17 mouse cellular contexts compared by ENCODE assay signal in genomic region chr19:28916492-28916891, GRCm38 (mm10). TPM values are rescaled to one million over a fixed set of nuclear protein-coding genes. Genes with fewer than 3 reads are reported as not detected.
DNase-seq lines count a peak whose midpoint lies in the region; ATAC-seq and TF ChIP-seq lines count a peak whose summit lies in the region.
"Had no signal": no experiment of that assay in that cellular context is flagged by ENCODE, and none has a peak within 500 bp of the region (broad histone marks: within the 10 kb centered on the region; RNA-seq: fewer than 3 reads in every experiment).

No protein-coding gene starts in this region.

- no peak for TF ChIP-seq CTCF in kidney, adult 2 months (conservative IDR thresholded peaks at IDR 0.05; ENCODE audit: insufficient read depth, insufficient read length, low read depth, low read length)
- no peak for TF ChIP-seq CTCF in lung, embryonic 14.5 days (IDR thresholded peaks at IDR 0.05; ENCODE audit: low read depth)
- no peak for TF ChIP-seq CTCF in intestine, postnatal 0 days (IDR thresholded peaks at IDR 0.05; ENCODE audit: low read depth)
- TF ChIP-seq CTCF in stomach, postnatal 0 days (IDR thresholded peaks at IDR 0.05; ENCODE audit: low read depth) = no peak

- WGBS in kidney, adult 2 months = 26% methylated on average over 4 of the region's 4 CpGs
- 52% methylated on average over 4 of the region's 4 CpGs for WGBS in kidney, embryonic 14.5 days
- 28% methylated on average over 4 of the region's 4 CpGs for WGBS in lung, embryonic 14.5 days
- 17% methylated on average over 4 of the region's 4 CpGs for WGBS in intestine, postnatal 0 days
- WGBS in stomach, postnatal 0 days = 26% methylated on average over 4 of the region's 4 CpGs

- no peak overlapping the region for H3K9ac ChIP-seq in kidney, embryonic 14.5 days (ENCODE audit: low read depth, low read length)
- no peak overlapping the region for H3K9ac ChIP-seq in lung, embryonic 14.5 days
- no peak overlapping the region for H3K9ac ChIP-seq in intestine, postnatal 0 days (ENCODE audit: low read depth, low read length)
- H3K9ac ChIP-seq in stomach, postnatal 0 days (ENCODE audit: low read length) = no peak overlapping the region
- H3K9ac ChIP-seq: embryonic facial prominence, embryonic 13.5 days; forebrain, embryonic 15.5 days; liver, embryonic 15.5 days had no signal

- H3K36me3 ChIP-seq in kidney, adult 2 months (ENCODE audit: control insufficient read depth, insufficient read depth, low read length) = no peaks in the 10 kb centered on the region
- no peaks in the 10 kb centered on the region for H3K36me3 ChIP-seq in kidney, embryonic 14.5 days (ENCODE audit: control insufficient read depth, insufficient read depth, low read length)
- H3K36me3 ChIP-seq in lung, embryonic 14.5 days (ENCODE audit: insufficient read depth) = no peaks in the 10 kb centered on the region
- H3K36me3 ChIP-seq in intestine, postnatal 0 days (ENCODE audit: control insufficient read depth, insufficient read depth) = no peaks in the 10 kb centered on the region
- no peaks in the 10 kb centered on the region for H3K36me3 ChIP-seq in stomach, postnatal 0 days (ENCODE audit: control insufficient read depth, insufficient read depth, low read length)
- H3K36me3 ChIP-seq: embryonic facial prominence, embryonic 13.5 days; forebrain, embryonic 15.5 days; heart, embryonic 10.5 days; liver, embryonic 15.5 days had no signal

- peaks cover 14% of the 10 kb centered on the region for H3K4me1 ChIP-seq in kidney, adult 2 months (ENCODE audit: control insufficient read depth, insufficient read depth, low read length)
- H3K4me1 ChIP-seq in kidney, embryonic 14.5 days (ENCODE audit: control insufficient read depth, insufficient read depth, low read length) = 0 out of 2 replicates have a peak, but pooled peaks cover 5% of the 10 kb centered on the region
- H3K4me1 ChIP-seq in lung, embryonic 14.5 days (ENCODE audit: insufficient read depth) = peaks cover 5% of the 10 kb centered on the region; the same call in 1 of the 2 replicates
- H3K4me1 ChIP-seq in intestine, postnatal 0 days (replicated peaks; ENCODE audit: control insufficient read depth, insufficient read depth, low read length) = peaks cover 4% of the 10 kb centered on the region; the same call in 1 of the 2 replicates
- H3K4me1 ChIP-seq in stomach, postnatal 0 days (replicated peaks; ENCODE audit: control insufficient read depth, insufficient read depth) = no peaks in the 10 kb centered on the region
- H3K4me1 ChIP-seq: embryonic facial prominence, embryonic 13.5 days; forebrain, embryonic 15.5 days; heart, embryonic 10.5 days; liver, embryonic 15.5 days had no signal

- H3K4me2 ChIP-seq in kidney, embryonic 14.5 days (replicated peaks; ENCODE audit: low read depth, low read length) = no peak overlapping the region
- no peak overlapping the region for H3K4me2 ChIP-seq in lung, embryonic 14.5 days
- H3K4me2 ChIP-seq in intestine, postnatal 0 days (replicated peaks; ENCODE audit: low read depth) = no peak overlapping the region
- H3K4me2 ChIP-seq in stomach, postnatal 0 days (replicated peaks; ENCODE audit: low read depth) = no peak overlapping the region
- H3K4me2 ChIP-seq: embryonic facial prominence, embryonic 13.5 days; forebrain, embryonic 15.5 days; liver, embryonic 15.5 days; midbrain, embryonic 11.5 days had no signal

- H3K4me3 ChIP-seq in kidney, adult 2 months (ENCODE audit: insufficient read depth, low read depth, low read length) = no peak overlapping the region
- no peak overlapping the region for H3K4me3 ChIP-seq in kidney, embryonic 14.5 days (ENCODE audit: low read length)
- no peak overlapping the region for H3K4me3 ChIP-seq in lung, embryonic 14.5 days (ENCODE audit: low read depth, low read length)
- H3K4me3 ChIP-seq in intestine, postnatal 0 days (ENCODE audit: low read depth, low read length) = no peak overlapping the region
- H3K4me3 ChIP-seq in stomach, postnatal 0 days (ENCODE audit: low read depth, low read length) = no peak overlapping the region
- H3K4me3 ChIP-seq: embryonic facial prominence, embryonic 13.5 days; forebrain, embryonic 15.5 days; heart, embryonic 10.5 days; liver, embryonic 15.5 days had no signal

- H3K27me3 ChIP-seq in kidney, adult 2 months (replicated peaks; ENCODE audit: control insufficient read depth, insufficient read depth, low read length) = no peaks in the 10 kb centered on the region
- no peaks in the 10 kb centered on the region for H3K27me3 ChIP-seq in kidney, embryonic 14.5 days (ENCODE audit: control insufficient read depth, insufficient read depth, low read length)
- no peaks in the 10 kb centered on the region for H3K27me3 ChIP-seq in lung, embryonic 14.5 days (ENCODE audit: insufficient read depth, low read length)
- H3K27me3 ChIP-seq in intestine, postnatal 0 days (replicated peaks; ENCODE audit: control insufficient read depth, insufficient read depth, low read length) = no peaks in the 10 kb centered on the region
- no peaks in the 10 kb centered on the region for H3K27me3 ChIP-seq in stomach, postnatal 0 days (ENCODE audit: control insufficient read depth, insufficient read depth, low read length)
- H3K27me3 ChIP-seq: CH12.LX; embryonic facial prominence, embryonic 13.5 days; forebrain, embryonic 15.5 days; liver, embryonic 15.5 days had no signal

- peak; percentile 76 for DNase-seq in kidney, adult 2 months
- DNase-seq in lung, embryonic 14.5 days = peak; percentile 30
- DNase-seq in lung, adult 18-20 months = no peak
- no peak for DNase-seq in stomach, postnatal 0 days (ENCODE audit: low spot score)
- DNase-seq in T-cell, adult 2 months (ENCODE audit: low spot score) = no peak
- DNase-seq: cerebellum, adult 9-10 months; heart, postnatal 10 days had no signal

- H3K27ac ChIP-seq in kidney, adult 2 months (ENCODE audit: insufficient read depth, low read depth, low read length) = peak overlapping the region; percentile 97
- H3K27ac ChIP-seq in kidney, embryonic 14.5 days (ENCODE audit: low read depth, low read length) = no peak overlapping the region
- no peak overlapping the region for H3K27ac ChIP-seq in lung, embryonic 14.5 days (ENCODE audit: low read depth)
- no peak overlapping the region for H3K27ac ChIP-seq in intestine, postnatal 0 days (ENCODE audit: low read depth, low read length)
- H3K27ac ChIP-seq in stomach, postnatal 0 days (replicated peaks) = no peak overlapping the region
- H3K27ac ChIP-seq: embryonic facial prominence, embryonic 13.5 days; forebrain, embryonic 15.5 days; heart, embryonic 10.5 days had no signal

- TF ChIP-seq EP300 in stomach, postnatal 0 days (optimal IDR thresholded peaks at IDR 0.05) = no peak

- no peak for TF ChIP-seq POLR2A in kidney, adult 2 months (IDR thresholded peaks at IDR 0.05; ENCODE audit: low read depth, low read length)

- no peak for ATAC-seq in kidney, embryonic 14.5 days (ENCODE audit: low FRiP score, low TSS enrichment)
- no peak for ATAC-seq in lung, embryonic 14.5 days (ENCODE audit: insufficient read depth)
- ATAC-seq in intestine, postnatal 0 days = peak; percentile 79
- peak; percentile 79 for ATAC-seq in stomach, postnatal 0 days (ENCODE audit: low FRiP score, low TSS enrichment)
- no peak for ATAC-seq in erythroblast, adult 5-6 weeks (replicated peaks; ENCODE audit: low FRiP score, poor library complexity, severe bottlenecking)
- ATAC-seq: forebrain, embryonic 15.5 days had no signal

- no peaks in the 10 kb centered on the region for H3K9me3 ChIP-seq in kidney, embryonic 14.5 days (ENCODE audit: control insufficient read depth, low read length)
- H3K9me3 ChIP-seq in lung, embryonic 14.5 days (ENCODE audit: low read depth, low read length) = no peaks in the 10 kb centered on the region
- H3K9me3 ChIP-seq in intestine, postnatal 0 days (ENCODE audit: control insufficient read depth) = no peaks in the 10 kb centered on the region
- H3K9me3 ChIP-seq in stomach, postnatal 0 days (ENCODE audit: control insufficient read depth, low read length) = no peaks in the 10 kb centered on the region
- H3K9me3 ChIP-seq: embryonic facial prominence, embryonic 13.5 days; forebrain, embryonic 15.5 days; heart, embryonic 10.5 days; liver, embryonic 15.5 days had no signal

RNA-seq across cellular contexts. Expression of gene Plpp6, which starts 47.3 kb away (rescaled TPM):
- 14.2 and 14.8 TPM in 2 replicates for polyA plus RNA-seq in kidney, adult 2 months (2012; rRNA removed)
- 6.5 and 12.5 TPM in 2 replicates for polyA plus RNA-seq in kidney, embryonic 14.5 days (2014; fragmentation: Nextera tagmentation; extraction: Ambion mirVana)
- polyA plus RNA-seq in lung, embryonic 14.5 days (2014; fragmentation: Nextera tagmentation; extraction: Ambion mirVana) = 9.6 and 10.3 TPM in 2 replicates
- polyA plus RNA-seq in intestine, postnatal 0 days (2015; fragmentation: Nextera tagmentation; extraction: Ambion mirVana) = 22.3 and 23.2 TPM in 2 replicates
- polyA plus RNA-seq in stomach, postnatal 0 days (2015; fragmentation: Nextera tagmentation; extraction: Ambion mirVana) = 18.2 and 19.6 TPM in 2 replicates
- 2.1 and 8.1 TPM in 2 replicates for total RNA-seq in erythroblast, adult 5-6 weeks (2015; ENCODE audit: low replicate concordance)
- 0.98 and 2.8 TPM in 2 replicates for total RNA-seq in erythroblast, adult 5-6 weeks (2017; ENCODE audit: low replicate concordance)

RNA-seq across cellular contexts. Expression of gene 4430402I18Rik, which starts 51.1 kb away (rescaled TPM):
- 8.1 and 9.0 TPM in 2 replicates for polyA plus RNA-seq in kidney, adult 2 months (2012; rRNA removed)
- polyA plus RNA-seq in kidney, embryonic 14.5 days (2014; fragmentation: Nextera tagmentation; extraction: Ambion mirVana) = 2.8 and 3.0 TPM in 2 replicates
- polyA plus RNA-seq in lung, embryonic 14.5 days (2014; fragmentation: Nextera tagmentation; extraction: Ambion mirVana) = 1.7 and 2.1 TPM in 2 replicates
- 3.8 and 4.8 TPM in 2 replicates for polyA plus RNA-seq in intestine, postnatal 0 days (2015; fragmentation: Nextera tagmentation; extraction: Ambion mirVana)
- polyA plus RNA-seq in stomach, postnatal 0 days (2015; fragmentation: Nextera tagmentation; extraction: Ambion mirVana) = 0.84 and 1.3 TPM in 2 replicates
- not detected in 2 replicates for total RNA-seq in erythroblast, adult 5-6 weeks (2015; ENCODE audit: low replicate concordance)
- total RNA-seq in erythroblast, adult 5-6 weeks (2017; ENCODE audit: low replicate concordance) = not detected in 2 replicates
- total RNA-seq: MEL had no signal

Comparison
In these comparisons a context has a peak if more than half of its experiments do, and no peak if none do; other contexts are left out.
1. DNase-seq: peak in kidney, adult 2 months (single experiment) and lung, embryonic 14.5 days (single experiment); none in lung, adult 18-20 months (0 of 2), stomach, postnatal 0 days (single experiment) and T-cell, adult 2 months (single experiment).
2. ATAC-seq: peak in intestine, postnatal 0 days (single experiment) and stomach, postnatal 0 days (single experiment); none in kidney, embryonic 14.5 days (single experiment), lung, embryonic 14.5 days (single experiment) and erythroblast, adult 5-6 weeks (single experiment).